Mouse (Mus musculus): ENCODE results near the gene Dnajb12.

The Dnajb12 gene

DNA sequence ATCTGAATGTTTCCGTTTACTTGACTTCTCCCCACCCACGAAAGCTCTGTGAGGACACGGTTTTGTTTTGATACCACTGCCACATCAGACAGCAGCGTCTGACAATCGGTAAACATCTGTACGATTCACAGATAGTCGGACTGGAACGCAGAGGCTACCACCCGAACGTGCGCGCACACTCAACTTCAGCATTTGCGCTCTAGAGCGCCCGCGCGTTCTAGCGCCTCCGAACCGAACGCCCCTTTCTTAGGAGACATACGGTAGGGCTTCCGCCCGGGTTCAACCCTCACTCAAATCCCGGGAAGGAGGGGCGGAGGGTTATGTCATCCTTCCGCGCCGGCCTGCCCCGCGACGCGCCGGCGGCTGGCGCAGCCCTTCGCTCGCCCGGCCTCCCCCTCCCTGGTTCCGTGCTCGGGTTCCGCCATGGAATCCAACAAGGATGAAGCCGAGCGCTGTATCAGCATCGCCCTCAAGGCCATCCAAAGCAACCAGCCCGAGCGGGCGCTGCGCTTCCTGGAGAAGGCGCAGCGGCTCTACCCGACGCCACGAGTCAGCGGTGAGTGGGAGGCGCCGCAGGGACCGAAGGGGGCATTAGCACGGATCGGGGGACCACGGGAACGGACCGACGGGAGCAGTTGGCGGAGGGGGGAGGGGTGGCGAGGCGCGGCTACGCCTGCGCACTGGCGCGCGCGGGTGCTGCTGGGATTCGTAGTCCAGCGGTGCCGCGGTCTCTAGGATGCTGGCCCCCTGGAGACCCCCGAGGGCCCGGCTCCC, at the start of gene Dnajb12:
TSS of gene Dnajb12 (plus strand) at position 302 of the 774 bp plus-strand sequence.
- DNase-seq (ENCODE audit: low spot score in 2 of 2), result peak; percentile 83 to 86

DNA sequence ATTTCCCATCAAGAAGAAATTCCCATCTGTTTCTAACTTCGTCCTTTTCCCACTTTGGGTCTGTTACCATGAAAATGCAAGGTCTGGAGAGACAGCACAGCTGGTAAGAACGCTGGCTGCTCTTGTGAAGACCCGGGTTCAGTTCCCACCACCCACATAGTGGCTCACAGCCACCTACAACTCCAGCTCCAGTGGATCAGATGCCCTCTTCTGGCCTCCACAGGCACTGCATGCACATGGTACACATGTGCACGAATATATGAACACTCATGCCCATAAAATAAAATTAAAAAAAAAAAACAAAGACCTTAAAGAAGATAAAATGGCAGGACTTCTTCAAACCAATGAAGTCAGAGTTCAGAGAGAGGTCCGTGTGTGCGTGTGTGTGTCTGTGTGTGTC, 49.5 kb upstream of the Dnajb12 start:
- DNase-seq (ENCODE audit: low spot score in 2 of 2), result no peak

DNA sequence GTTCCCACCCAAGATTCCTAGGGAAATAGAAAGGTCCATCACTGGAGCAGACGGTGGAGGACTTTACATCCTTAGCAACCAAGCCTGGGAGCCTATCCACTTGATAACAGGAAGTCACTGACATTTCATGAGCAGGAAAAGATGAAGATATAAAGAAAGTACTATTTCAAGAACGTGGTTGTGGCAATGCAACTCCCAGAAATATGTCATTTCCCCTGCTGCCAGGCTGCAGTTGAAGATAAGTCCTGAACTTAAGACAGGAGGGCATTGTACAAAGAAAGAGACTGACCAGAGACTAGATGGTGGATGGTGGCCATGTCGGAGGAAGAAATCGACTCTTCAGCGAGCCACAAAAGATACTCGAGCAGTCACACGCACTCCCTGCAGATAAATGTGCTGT, 47.4 kb upstream of the Dnajb12 start:
- DNase-seq (ENCODE audit: low spot score in 2 of 2), result no peak

DNA sequence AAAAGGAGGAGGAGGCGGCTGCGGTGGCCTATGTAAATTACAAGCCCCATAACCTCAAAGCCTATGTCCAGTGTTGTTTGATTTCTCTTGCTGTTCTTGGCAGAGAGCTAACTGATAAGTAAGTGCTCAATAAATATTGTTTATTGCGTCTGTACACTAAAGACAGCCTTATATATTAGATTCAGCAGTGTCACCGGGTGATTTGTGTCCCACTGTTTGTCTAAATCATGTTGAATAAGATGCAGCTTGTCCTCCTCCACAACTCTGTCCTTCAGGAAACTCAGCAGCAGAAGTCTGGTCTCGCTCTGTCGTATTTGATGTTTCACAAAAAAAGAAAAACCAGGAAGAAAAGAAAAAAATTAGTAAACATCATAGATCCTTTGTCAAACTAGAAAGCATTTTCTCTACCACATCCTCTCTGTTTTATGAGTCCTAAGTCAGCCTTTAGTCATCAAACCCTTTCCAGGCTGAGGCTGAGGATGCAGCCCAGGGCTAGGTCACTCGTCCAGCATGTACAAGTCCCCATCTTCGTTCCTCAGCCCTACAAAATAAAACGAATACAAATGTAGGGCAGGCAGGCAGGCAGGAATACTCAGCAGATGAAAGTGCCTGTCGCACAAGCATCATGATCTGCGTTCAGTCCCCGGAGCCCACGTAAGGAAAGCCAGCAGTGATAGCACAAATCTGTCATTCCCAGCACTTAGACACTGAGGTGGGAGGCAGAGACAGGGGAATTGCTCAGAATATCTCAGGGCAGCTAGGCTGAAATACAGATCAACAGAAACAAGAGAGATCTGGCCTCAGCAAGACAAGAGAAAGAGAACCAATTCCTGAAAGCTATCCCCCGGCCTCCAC, 43.8 kb upstream of the Dnajb12 start:
- no peak for DNase-seq (ENCODE audit: low spot score in 2 of 2)

DNA sequence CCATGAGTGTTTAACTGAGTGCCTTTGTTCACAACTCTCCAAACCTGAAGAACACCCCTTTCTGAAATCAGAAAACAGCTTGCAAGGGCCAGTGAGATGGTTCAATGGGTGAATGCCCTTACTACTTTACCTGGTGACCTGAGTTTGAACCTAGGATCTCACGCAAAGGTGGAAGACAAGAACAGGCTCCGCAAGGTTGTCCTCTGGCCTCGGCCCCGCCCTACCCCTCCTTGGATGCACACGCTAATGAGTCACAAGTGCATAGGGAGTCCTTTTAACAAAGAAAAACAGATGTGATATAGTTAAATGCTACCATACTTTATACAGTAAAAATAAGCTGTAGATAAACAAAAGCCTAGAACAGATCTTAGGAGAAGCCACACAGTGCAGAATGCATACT, 41.9 kb upstream of the Dnajb12 start:
- DNase-seq (ENCODE audit: low spot score in 2 of 2), result no peak

DNA sequence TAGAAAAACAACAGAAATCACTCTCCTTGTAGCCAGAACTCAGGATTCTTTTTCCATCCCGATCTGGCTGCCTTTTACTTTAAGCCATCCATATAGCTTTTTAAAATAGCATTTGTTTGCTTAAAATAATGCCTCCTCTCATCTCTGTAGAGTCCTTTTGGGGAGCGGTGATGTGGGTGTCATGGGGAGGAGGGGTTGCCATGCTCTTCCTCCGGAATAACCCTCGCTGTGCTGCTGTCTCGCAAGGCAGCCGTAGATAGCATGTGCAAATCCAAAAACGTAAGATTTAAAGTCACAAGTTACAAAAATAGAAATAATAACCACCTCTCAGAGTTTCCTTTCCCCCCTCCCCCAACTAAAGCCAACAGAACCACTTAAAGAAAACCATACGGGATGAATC, 37.9 kb upstream of the Dnajb12 start:
- no peak for DNase-seq (ENCODE audit: low spot score in 2 of 2)

DNA sequence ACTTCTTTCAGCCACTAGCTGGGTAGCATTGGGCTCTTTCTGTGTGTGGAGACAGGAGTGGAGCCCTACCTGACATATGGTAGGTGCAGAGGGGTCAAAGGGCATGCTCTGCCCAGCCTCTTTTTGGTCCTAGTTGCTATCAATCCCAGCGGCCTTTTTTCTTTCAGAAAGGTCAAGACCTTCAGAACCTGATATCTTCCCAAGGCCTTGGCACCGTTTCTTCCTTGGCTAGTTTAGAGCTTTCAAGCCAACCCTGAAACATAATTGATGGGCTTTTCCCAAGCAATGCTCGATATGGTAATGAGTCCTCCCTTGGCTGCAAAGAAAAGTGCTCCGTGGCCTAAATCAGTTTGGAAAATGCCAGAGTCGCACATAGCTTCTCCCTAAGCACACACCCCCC, 36.2 kb upstream of the Dnajb12 start:
- no peak for DNase-seq (ENCODE audit: low spot score in 2 of 2)

DNA sequence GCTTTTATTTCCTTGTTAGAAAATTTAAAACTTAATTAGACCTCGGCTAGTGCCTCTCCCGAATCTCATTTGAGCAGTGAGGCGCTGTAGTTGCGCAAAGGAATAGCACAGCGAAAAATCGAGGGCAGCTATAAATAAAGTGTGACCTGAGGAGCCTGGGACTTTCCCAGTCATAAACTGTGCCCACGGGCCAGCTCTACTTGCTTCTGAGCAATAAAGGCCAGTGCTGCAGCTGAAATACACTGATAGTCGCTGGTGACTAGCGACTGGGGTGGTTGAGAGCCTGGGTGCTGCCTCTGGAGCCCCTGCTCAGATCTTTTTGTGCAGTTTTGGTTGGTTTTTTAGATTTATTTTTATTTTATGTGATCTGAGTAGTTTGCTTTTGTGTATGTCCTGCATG, 34.7 kb upstream of the Dnajb12 start:
- no peak for DNase-seq (ENCODE audit: low spot score in 2 of 2)

DNA sequence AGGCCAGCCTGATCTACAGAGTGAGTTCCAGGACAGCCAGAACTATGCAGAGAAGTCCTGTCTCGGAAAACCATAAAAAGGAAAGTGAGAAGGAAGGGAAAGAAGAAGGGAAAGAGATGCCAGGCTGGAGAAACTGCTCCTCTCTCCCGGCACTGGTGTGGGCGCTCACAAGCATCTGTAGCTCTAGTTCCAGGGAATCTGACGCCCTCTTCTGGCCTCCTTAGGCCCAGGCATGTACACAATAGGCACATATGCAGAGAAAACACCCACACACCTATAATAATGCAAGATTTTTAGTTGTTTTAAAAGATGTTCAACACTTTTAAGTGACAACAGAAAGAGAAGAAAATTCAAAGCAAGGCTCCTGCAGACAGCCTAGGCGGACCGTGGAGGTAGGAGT, 32.9 kb upstream of the Dnajb12 start:
- no peak for DNase-seq (ENCODE audit: low spot score in 2 of 2)

DNA sequence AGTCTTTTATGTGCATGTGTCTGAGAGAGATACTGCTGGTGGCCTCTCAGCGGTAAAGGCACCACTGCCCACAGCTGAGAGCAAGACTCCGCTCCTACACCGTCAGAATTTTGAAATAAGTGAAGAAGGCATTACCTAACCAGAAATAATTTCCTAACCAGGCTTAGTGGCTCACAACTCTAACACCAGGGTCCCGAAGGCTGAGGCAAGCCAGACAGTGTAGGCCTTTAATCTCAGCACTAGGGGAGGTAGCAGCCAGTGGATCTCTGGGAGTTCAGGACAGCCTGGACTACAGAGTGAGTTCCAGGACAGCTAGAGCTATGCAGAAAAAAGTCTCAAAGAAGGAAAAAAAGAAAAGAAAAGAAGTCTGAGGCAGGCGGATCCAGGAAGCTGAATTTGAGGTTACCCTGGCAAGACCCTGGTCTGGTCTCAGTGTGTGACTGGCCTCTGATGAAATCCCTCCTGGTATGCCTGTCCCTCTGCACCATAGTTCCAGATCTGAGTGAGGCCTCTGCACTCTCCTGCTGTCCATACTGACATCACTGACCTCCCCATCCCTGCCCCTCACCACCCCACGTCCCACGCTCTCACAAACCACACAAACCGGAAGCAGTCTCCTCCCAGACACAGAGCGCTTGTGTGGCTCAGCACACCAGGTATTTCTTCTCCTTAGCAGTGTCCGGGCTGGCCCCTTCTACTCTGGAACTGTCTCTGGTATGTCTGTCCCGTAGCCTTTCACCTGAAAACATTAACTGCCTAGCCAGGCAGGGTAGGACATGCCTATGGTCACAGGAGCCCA, 31.1 kb upstream of the Dnajb12 start:
- no peak for DNase-seq (ENCODE audit: low spot score in 2 of 2)

DNA sequence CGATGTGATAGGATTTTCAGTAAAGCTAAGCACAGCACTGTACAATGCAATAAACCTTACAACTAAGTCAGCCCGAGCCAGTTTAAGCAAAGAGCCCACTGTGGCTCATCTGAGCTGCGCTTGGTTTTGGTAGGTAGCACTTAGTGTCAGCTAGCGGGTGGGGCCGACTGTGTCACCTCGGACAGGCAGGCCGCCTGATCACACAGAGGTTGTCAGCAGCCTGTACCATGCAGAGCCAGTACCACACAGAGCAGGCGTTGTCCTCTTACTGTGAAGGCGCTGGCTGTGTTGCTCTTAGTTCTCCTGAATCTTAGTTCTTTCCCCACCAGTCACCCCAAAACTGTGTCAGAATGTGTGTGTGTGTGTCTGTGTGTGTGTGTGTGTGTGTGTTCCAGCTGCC, 30.4 kb upstream of the Dnajb12 start:
- DNase-seq (ENCODE audit: low spot score in 2 of 2), result no peak

DNA sequence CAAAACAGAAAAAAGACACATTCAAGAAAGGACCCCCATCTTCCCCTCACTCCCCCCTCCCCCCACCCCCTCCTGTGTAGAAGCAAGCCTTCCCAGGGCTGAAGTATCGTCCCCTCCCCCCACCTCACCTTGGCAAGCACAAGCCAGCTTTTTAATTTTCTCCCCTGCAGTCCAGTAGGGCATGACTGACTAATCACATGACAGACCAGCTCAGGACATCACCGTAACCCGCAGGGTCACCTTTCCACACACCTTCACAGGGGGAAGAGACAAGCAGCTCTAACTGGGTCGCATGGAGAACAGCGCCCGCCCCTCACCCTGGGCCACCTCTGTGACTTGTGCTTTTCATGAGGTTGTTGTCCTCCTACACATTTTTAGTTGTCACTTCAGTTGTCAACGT, 30.0 kb upstream of the Dnajb12 start:
- no peak for DNase-seq (ENCODE audit: low spot score in 2 of 2)

DNA sequence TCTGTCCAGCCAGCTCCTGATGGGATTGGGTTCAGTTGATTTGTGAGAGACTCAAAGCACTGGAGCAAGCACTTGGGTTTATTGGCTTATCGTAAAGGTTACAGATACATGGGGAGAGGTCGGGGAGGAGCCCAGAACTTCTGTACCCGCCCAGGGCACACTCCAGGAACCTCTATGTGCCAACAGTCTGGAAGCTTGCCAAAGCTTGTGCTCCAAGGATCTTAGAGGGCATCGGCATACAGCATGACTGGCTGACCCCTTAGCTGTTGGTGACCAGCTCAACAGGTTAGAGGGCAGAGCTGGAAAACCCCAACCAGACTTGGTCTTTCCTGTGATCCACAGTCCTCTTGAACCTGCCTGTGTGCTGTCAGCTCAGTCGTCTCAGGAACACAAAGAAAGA, 22.2 kb upstream of the Dnajb12 start:
- DNase-seq (ENCODE audit: low spot score in 2 of 2), result no peak

DNA sequence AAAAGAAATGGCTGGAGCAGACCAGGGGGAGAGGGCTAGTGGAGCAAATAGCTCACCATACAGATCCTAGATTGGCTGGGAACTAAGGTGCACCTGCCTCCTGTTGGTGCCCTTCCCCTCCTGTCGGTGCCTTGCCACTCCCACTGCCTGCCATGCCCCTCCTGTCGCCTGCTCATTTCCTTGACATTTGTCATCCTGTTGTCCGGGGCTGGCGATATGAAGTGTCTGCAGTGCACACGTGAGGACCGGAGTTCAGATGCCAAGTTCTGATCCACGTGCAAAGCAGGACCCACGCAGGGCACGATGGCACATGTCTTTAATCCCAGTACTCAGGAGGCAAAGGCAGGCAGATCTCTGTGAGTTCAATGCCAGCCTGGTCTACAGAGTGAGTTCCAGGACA, 18.7 kb upstream of the Dnajb12 start:
- no peak for DNase-seq (ENCODE audit: low spot score in 2 of 2)

DNA sequence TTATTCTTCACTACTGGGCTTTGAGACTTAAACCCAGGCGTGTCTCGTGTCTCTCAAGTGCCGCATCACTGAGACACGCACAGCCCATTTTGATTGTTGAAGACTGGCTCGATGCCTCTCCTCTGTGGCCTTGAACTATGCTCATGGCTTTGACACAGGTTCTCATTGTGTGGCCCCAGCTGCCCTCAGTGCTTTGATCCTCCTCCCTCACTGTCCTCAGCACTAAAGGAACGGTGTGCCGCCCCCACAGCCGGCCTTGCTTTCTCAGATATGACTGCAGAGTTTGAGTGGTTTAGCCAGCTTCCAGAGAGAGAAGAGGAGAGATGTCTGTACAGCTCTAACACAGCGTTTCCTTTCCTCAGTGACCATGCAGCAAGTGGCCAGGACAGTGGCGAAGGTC, 18.2 kb upstream of the Dnajb12 start:
- no peak for DNase-seq (ENCODE audit: low spot score in 2 of 2)

DNA sequence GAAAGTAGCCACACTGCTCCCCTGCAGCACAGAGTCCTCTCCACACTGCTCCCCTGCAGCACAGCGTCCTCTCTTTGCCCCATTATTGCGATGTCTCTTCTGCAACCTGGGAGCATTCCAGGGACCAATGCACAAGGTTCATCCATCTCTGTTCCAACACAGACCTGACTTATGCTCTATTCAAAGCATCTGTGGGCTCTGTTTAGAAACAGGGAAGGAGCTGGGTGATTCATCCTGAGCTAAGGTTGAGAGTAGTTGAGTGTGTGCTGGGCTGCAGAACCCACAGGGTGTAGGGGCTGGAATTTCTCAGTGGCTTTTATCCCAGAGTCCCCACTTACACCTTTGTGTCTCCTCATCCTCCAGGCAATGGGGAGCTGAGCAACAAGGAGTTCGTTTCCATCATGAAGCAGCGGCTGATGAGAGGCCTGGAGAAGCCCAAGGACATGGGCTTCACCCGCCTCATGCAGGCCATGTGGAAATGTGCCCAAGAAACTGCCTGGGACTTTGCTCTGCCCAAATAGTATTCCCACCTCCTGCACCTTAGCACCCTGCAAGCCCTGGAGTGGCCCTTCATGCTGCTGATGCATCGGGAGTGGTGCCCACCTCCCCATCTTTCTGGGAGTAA, 16.4 kb upstream of the Dnajb12 start:
- no peak for DNase-seq (ENCODE audit: low spot score in 2 of 2)

DNA sequence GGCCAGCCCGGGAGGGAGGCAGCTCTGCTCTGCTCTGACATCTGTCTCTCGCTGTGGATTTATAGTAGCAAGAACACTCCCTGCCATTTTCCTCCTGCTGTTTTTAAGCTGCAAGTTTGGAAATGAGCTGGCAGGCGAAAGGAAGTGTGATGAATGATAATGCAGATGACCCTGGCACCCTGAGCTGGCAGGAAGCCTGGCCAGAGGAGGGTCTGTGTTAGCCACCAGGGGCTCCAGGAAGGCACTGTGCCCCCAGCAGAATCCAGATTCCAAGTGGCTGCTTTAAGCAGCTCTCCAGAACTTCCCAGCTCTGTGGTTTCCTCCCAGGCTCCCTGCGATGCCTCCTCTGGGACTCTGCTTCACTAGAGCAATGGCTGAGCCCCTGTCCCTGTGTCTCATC, 15.7 kb upstream of the Dnajb12 start:
- DNase-seq (ENCODE audit: low spot score in 2 of 2), result no peak

DNA sequence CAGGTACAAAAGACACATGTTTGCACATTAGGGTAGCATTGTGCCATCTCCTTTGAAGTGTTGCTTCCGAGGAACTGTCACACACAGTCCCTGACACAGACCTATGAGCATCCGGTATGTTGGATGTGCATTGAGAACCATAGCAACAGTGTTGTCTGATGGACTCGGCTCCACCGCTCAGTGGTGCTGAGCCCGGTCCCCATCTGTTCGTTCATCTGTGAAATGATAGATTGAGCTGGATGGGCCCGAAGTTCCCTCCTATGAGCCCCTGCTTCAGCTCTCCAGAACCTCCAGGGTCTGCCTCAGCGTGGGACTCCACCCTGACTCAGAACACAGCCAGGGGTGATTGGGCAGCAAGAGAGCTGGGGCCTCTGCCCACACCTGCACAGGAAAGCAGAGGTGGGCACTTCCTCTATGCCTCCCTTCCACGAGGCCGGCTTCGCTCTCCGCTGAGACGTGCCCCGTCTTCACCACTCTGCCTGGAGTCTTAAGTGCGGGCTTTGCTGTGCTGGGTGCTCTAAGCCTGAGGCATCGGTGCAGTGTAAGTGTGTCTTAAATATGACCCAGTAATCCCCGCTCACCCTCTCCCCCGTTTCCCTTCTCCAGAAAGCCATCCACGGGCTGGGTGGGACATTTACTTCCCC, 15.0 kb upstream of the Dnajb12 start:
- DNase-seq (ENCODE audit: low spot score in 2 of 2), result no peak

DNA sequence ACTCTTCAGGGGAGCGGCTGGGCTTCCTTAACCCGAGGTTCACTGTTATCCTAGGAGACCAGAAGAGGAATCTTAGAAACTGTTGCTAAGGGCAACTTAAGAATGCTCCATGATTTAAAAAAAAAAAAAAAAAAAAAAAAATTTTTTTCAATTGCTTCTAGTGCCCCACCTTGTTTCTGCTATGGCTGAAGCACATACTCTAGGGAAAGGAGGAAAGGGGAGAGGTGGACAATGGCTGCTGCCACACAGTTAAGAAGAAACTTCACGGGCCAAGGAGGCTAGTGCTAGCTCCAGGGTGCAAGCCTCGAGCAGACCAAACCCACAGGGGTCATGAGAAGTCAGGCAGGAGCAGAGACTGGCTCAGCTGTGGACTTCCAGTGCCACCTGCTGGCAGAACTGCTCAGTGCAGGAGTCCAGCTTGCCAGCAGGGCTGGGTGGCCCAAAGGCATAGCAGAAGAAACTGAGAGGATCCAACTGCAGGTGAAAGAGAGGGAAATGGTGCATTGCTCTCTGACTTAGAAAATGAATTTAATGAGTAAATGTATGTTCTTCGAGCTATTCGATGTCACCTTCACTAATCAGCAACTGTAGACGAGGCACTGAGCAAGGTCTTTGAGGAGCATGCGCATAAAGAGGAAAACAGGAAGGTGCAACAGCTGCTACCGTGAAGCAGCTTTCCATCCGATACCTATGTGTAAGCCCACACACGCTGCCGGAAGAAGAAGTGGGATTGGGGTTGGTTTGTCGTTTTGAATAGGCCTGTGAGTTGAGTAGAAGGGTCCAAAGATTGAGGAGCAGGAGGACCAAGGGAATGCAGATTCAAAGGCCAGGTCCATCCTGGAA, 14.3 kb upstream of the Dnajb12 start:
- peak; percentile 72 to 85 for DNase-seq (ENCODE audit: low spot score in 2 of 2)

DNA sequence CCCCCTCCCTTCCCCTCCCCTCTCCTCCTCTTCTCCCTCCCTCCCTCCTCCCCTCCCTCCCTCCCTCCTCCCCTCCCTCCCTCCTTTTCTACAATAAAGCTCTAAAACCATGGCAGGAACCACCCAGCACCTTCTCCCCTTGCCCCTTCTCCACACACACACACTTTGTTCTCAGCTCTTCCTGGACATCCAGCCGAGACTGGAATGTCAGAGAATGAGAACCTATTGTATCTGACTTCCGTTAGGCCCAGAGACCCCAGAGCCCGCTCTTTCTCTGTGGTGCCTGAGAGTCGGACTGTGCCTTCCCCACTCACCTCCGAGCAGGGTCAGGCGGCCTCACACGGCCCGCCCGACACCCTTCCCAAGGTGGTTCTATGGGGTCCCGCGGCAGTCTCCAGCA, 11.1 kb upstream of the Dnajb12 start:
- no peak for DNase-seq (ENCODE audit: low spot score in 2 of 2)

DNA sequence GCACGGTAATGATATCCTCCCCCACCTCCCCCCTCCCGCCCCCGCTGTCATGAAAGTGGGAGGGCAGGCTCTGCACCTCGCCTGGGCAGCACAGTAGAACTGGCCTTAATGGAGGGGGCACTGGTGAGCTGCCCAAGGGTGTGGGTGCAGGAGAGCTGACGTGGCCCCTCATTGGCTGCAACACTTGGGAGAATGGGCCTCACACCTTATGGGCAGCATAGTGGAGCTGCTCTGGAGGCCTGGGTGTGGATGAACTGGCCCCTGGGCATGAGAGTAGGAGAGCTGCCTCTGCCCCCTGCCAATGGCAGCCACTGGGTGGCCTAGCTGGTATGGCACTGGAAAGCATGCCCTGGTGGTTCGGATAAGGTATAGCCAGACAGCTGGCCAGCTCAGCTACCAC, 9.3 kb upstream of the Dnajb12 start:
- no peak for DNase-seq (ENCODE audit: low spot score in 2 of 2)
